Mouse (Mus musculus): Measurements from ENCODE around the gene Insl6.

Insl6 gene

GRCm38 (mm10) chr19:29325053-29325851 is at the start of gene Insl6:
Gene Insl6 (minus strand): TSS chr19:29325356.
- DNase-seq (ENCODE audit: extremely low read depth, low read depth, low spot score): no peak

DNA sequence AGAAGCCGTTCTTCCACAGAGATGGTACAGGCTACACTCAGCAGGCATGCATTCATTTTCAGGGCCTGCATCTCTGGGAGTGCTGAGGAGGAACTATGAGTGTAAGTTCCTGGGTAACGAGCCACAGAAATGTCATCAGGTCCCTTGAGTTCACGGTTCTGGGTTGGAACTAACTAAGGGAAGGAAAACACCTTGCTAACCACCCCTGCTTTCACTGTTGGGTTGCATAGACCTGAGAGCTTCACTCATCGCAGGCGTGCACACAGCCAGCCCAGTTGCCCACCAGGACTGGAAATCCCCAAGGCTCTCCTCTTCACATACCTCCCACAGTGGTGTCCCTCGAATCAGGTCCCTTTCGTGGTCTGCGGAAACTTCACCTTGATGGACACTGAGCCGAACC is 49.8 kb upstream of the Insl6 start:
- no peak for DNase-seq (ENCODE audit: extremely low read depth, low read depth, low spot score)

DNA sequence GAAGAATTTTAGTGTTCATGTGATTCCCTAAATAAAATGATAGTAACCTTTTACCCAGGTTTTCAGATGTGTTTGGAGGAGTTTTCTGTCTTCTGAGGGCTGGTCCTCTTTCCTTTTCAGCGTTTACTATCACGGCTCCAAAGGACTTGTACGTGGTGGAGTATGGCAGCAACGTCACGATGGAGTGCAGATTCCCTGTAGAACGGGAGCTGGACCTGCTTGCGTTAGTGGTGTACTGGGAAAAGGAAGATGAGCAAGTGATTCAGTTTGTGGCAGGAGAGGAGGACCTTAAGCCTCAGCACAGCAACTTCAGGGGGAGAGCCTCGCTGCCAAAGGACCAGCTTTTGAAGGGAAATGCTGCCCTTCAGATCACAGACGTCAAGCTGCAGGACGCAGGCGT is 48.3 kb upstream of the Insl6 start:
- DNase-seq (ENCODE audit: extremely low read depth, low read depth, low spot score): no peak

DNA sequence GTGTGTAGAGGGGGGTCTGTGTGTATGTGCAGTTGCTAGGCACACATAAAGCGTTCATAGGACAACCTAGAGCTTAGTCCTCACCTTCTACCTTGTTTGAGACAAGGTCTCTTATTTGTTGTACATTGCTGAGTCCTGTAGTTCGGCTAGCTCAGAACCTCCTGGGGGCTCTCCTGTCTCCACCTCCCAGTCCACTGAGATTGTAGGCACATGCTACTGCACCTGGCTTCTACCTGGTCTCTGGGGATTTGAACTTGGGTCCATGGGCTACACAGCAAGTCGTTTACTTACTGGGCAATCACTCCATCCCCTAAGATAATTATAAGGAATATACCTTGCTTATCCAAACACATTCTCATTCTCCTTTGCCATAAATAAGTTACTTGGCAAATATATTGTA is 47.5 kb upstream of the Insl6 start:
- no peak for DNase-seq (ENCODE audit: extremely low read depth, low read depth, low spot score)

GRCm38 (mm10) chr19:29372138-29372537 is 47.0 kb upstream of the Insl6 start:
- DNase-seq (ENCODE audit: extremely low read depth, low read depth, low spot score): no peak

GRCm38 (mm10) chr19:29371284-29372081 is 46.3 kb upstream of the Insl6 start:
- DNase-seq (ENCODE audit: extremely low read depth, low read depth, low spot score): no peak

- no peak for DNase-seq (ENCODE audit: extremely low read depth, low read depth, low spot score)
Measured at GRCm38 (mm10) chr19:29370545-29371283, 45.6 kb upstream of the Insl6 start.

DNA sequence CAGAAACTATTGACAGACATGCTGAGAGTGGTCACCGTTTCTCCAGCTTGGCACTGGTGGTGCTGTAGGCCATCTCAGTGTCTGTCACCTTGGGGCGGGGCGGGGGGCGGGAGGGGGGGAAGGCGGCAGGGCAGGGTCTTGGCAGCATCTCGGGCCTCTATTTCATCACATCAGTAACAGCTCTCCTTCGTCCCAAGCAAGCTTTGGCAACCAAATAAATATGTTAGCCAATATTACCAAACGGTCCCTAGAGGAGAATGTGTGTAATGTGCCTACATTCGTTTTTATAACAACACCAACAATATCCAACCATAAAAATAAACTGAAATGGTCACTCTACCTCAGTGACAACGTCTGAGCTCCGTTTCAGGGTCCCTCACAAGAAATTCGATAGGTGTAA is 45.0 kb upstream of the Insl6 start:
- peak; percentile 34 for DNase-seq (ENCODE audit: extremely low read depth, low read depth, low spot score)

DNA sequence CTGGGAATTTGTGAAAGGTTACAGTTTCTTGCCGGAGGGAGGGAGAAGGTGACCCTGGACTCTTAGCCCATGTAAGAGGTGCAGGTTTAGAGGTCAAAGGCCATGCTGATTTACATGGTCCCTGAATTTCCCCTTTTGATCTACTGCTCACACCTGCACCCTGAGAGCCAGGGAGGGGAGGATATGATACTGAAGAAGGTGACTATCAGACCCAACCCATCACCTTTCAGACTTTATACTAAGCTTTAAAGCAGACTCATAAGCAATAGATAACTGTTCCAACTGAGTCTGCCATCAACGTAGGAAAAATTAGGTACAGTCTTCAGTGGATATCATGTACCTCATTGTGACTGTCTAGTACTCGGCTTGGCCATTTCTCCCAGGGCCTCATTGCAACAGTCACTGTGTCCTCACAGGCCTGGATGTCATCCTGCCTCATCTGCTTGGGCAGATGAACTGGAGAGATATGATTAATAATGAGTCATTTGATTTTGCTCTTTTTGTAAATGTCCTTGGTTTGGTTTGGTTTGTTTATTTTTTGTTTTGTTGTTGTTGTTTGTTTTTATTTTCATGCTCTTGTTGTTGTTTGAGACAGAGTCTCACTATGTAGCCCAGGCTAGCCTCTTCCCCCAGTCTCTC is 43.6 kb upstream of the Insl6 start:
- DNase-seq (ENCODE audit: extremely low read depth, low read depth, low spot score): peak; percentile 31

DNA sequence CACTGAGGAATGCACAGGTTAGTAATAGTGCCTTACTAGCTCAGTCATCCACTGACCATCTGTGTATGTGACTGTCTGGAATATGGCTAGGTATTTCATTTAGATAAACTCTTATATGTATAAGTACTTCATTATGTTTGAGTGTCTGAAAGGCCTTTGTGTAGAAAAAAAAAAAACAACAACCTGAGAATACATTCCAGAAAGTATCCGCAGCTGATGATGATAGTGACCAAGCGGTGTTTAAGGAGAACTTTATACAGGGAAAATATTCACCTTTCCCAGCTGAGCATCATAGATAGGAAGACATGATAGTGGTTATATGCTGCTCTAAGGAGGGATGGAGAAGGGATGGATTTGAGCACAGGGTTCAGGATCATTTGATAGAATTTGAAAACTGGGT is 42.9 kb upstream of the Insl6 start:
- DNase-seq (ENCODE audit: extremely low read depth, low read depth, low spot score): no peak

- DNase-seq (ENCODE audit: extremely low read depth, low read depth, low spot score): no peak
Measured at GRCm38 (mm10) chr19:29366969-29367622, 41.9 kb upstream of the Insl6 start, which contains the start of the genes Plgrkt and Cd274. Gene Plgrkt (minus strand): TSS chr19:29367390. Gene Cd274 (plus strand): TSS chr19:29367455.

- DNase-seq (ENCODE audit: extremely low read depth, low read depth, low spot score): no peak
Measured at GRCm38 (mm10) chr19:29366226-29366968, 41.2 kb upstream of the Insl6 start.

- DNase-seq (ENCODE audit: extremely low read depth, low read depth, low spot score): no peak
Measured at GRCm38 (mm10) chr19:29365105-29365504, 39.9 kb upstream of the Insl6 start.

DNA sequence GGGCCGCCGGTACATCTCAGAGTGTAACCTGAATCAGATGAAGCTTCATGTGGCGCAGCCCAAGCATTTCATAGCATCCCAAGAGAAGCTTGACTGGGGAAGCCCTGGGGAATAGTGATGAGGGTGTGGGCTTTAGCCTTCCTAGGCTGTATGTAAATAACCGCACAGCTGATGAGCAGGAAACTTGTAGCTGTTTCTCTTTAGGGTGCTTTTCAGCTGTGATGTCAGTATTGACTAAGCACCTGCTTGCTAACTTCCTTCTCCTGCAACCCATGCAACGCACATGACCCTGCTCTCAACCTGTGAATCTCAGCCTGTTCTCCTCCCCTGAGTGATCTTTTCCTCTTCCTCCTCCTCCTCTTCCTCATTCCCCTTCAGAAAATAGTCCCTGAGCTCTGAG is 38.9 kb upstream of the Insl6 start:
- DNase-seq (ENCODE audit: extremely low read depth, low read depth, low spot score): no peak

DNA sequence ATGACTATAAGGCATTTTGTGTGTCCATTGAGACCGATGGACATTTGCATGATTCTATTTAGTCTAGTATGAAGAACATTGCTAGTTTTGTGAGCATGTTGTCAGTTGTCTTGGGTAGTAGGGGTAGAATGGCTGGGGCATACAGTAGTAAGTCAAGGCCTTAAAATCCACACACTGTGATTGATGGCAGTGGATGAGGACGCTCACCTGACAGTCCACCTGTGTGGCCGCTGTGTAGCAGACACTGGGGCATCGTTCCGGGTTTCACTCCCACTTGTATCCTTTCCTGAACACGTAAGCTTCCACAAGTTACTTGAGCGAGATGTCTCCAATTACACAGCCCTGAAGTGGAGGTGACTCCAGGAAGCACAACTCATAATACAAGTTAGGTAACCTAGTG is 38.4 kb upstream of the Insl6 start:
- no peak for DNase-seq (ENCODE audit: extremely low read depth, low read depth, low spot score)

DNA sequence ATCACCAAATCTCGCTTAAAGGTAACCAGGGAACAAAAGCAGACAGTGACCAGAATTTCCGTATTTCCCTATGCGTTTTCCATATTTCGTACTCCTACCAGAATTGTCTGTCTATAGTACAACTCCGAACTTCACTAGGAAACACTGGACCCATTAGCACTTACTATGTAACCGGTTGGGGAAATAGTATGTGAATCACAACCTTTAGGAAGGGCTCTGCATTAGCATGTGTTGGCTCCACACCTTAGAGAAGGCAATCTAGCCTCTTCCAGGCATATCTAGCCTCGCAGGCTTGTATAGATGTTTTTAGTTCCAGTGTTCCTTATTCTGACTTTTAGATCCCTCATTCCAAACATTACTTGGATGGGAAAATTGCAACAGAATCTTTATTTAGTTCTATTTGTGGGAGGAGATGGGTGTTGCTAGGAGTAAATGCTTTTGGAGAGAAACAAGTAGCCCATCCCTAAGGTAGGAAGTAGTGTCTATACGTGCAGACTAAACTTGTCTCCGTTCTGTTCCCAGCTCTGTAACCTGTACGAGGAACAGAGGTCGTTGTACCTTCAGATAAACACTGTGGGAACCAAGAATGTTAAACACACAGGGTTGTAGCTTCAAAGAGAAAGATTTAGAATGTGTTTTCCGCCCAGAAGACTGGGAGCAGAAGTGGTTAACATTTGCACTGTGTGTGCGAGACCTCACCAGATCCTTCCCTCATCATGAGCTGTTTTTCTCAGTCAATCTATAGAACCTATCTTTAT is 37.2 kb upstream of the Insl6 start:
- DNase-seq (ENCODE audit: extremely low read depth, low read depth, low spot score): no peak

- DNase-seq (ENCODE audit: extremely low read depth, low read depth, low spot score): peak; percentile 52
Measured at GRCm38 (mm10) chr19:29361468-29362130, 36.4 kb upstream of the Insl6 start.

DNA sequence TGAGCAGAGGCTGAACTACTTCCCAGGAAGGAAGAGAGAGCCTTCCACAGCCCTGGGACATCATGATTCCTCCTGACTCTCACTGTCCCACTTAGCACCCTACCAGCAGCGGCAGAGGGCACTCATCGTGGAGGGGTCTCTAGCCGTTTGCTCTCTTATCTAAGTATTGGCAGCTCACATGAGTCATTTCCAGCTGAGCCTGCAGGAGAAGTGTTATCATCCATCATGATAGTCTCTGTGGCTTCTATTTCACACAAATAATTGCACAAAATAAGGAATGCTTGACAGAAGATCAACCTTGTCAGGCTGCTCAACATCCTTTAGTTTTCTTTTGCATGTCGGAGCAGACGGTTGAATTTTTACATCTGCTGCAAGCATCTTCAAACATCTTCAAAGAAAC is 35.1 kb upstream of the Insl6 start:
- DNase-seq (ENCODE audit: extremely low read depth, low read depth, low spot score): no peak

GRCm38 (mm10) chr19:29356281-29356680 is 31.1 kb upstream of the Insl6 start:
- no peak for DNase-seq (ENCODE audit: extremely low read depth, low read depth, low spot score)

All from fat pad, adult 2 months (tissue).